Mouse (Mus musculus): ENCODE results near the gene Gtpbp2. TPM values are rescaled to one million over a fixed set of nuclear protein-coding genes. Genes with fewer than 3 reads are reported as not detected.

The Gtpbp2 gene
- polyA plus RNA-seq (2015; fragmentation: Nextera tagmentation; extraction: Ambion mirVana) = 41.4 and 45.4 TPM in 2 replicates

- no peaks in the 10 kb centered on the region for H3K9me3 ChIP-seq
Measured at GRCm38 (mm10) chr17:46160686-46161085, at the start of gene Gtpbp2. TSS of gene Gtpbp2 (plus strand) at chr17:46161032.

DNA sequence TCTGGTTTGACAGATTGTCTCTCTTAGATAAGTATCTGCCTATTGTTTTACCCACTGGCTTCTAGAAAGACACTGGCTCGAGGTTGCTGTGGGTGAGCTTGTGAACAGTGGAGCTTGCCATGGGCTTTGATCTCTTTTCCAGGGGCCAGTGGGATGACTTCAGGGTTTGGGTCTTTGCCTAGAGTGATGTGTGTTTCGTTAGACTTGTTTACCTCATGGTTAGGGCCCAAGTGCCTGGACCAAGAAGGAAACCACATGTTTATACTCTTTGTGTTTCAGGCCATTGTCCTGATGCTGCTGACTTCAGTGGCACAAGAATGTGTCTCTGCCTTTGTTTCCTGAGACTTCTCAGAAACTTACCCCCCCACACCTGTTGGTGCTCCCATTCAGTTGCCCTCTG lies 45.3 kb upstream of the Gtpbp2 start:
- Histone ChIP-seq H3K4me1 (peaks cover 7% of the 10 kb centered on the region), H3K9ac (replicated peaks) (no peak overlapping the region), H3K27ac (replicated peaks) (no peak overlapping the region), H3K9me3 (no peaks in the 10 kb centered on the region), H3K36me3 (peaks cover 30% of the 10 kb centered on the region), H3K27me3 (no peaks in the 10 kb centered on the region), H3K4me2 (replicated peaks) (no peak overlapping the region), H3K4me3 (no peak overlapping the region)
- no peak for ATAC-seq (replicated peaks)
- 74% methylated on average over 2 of the region's 2 CpGs for WGBS

More at GRCm38 (mm10) chr17:46160686-46161085, at the start of gene Gtpbp2:
- H3K4me2 ChIP-seq (replicated peaks) = peak within 1 kb of the TSS; percentile 82
- no peaks in the 10 kb centered on the region for H3K27me3 ChIP-seq
- H3K36me3 ChIP-seq = peaks cover 17% of the 10 kb centered on the region
- 1% methylated on average over 23 of the region's 23 CpGs for WGBS
- H3K9ac ChIP-seq (replicated peaks) = peak within 1 kb of the TSS; percentile 90
- peak; percentile 98 for ATAC-seq (replicated peaks)
- H3K27ac ChIP-seq (replicated peaks) = peak within 1 kb of the TSS; percentile 81
- peaks cover 30% of the 10 kb centered on the region for H3K4me1 ChIP-seq
- H3K4me3 ChIP-seq = peak within 1 kb of the TSS; percentile 90

DNA sequence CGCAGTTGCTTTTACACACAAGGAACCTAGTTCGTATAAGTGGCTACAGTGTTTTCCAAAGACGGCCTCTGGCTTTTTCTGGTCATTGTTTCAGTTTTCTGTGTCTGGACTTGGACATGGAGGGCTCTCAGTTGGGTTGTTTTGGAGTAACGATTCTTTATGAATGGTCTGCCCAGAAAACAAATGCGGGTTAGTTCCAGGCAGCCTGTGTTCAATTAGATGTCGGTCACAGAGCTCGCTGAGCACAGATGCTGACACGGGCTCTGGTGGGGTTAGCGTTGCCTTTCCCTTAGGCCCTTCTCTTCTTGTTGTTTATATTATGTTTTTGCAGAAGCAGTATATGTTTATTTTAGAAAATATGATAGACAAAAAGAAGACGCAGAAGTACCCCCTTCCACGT lies 44.7 kb upstream of the Gtpbp2 start:
- 83% methylated on average over 11 of the region's 11 CpGs for WGBS
- H3K27me3 ChIP-seq = no peaks in the 10 kb centered on the region
- H3K4me2 ChIP-seq (replicated peaks) = no peak overlapping the region
- H3K4me3 ChIP-seq = no peak overlapping the region
- H3K9me3 ChIP-seq = no peaks in the 10 kb centered on the region
- peaks cover 30% of the 10 kb centered on the region for H3K36me3 ChIP-seq
- H3K27ac ChIP-seq (replicated peaks) = no peak overlapping the region
- H3K9ac ChIP-seq (replicated peaks) = no peak overlapping the region
- no peak for ATAC-seq (replicated peaks)
- H3K4me1 ChIP-seq = peaks cover 7% of the 10 kb centered on the region

DNA sequence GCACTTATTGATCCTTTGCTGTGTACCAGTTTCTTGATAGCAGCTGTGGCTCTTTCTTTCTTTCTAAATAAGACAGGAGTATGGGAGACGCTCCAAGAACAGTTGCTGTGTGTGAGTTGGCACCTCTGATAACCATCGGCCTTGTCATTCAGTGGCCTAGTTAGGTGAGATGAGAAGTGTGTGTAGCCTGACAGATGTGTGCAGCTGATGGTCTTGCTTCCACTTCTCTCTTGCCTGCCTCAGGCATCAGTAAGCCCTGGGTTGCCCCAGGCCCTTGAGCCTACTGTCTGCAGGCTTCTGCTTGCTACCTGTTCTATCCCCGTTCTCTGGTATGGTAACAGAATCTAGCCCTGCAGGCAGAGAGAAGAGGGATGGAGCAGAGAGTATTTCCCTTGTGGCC lies 44.0 kb upstream of the Gtpbp2 start:
- WGBS = 93% methylated on average over 3 of the region's 3 CpGs
- no peak overlapping the region for H3K4me2 ChIP-seq (replicated peaks)
- no peaks in the 10 kb centered on the region for H3K9me3 ChIP-seq
- peaks cover under 1% of the 10 kb centered on the region; the same call in 1 of the 2 replicates for H3K4me1 ChIP-seq
- no peak overlapping the region for H3K27ac ChIP-seq (replicated peaks)
- peaks cover 33% of the 10 kb centered on the region for H3K36me3 ChIP-seq
- no peak overlapping the region for H3K9ac ChIP-seq (replicated peaks)
- H3K27me3 ChIP-seq = no peaks in the 10 kb centered on the region
- no peak for ATAC-seq (replicated peaks)
- H3K4me3 ChIP-seq = no peak overlapping the region

GRCm38 (mm10) chr17:46117623-46118422 lies 43.0 kb upstream of the Gtpbp2 start:
- no peak overlapping the region for H3K4me3 ChIP-seq
- no peak overlapping the region for H3K4me2 ChIP-seq (replicated peaks)
- no peak overlapping the region for H3K27ac ChIP-seq (replicated peaks)
- WGBS = 90% methylated on average over 13 of the region's 13 CpGs
- H3K4me1 ChIP-seq = no peaks in the 10 kb centered on the region
- no peak overlapping the region for H3K9ac ChIP-seq (replicated peaks)
- no peaks in the 10 kb centered on the region for H3K27me3 ChIP-seq
- peaks cover 42% of the 10 kb centered on the region for H3K36me3 ChIP-seq
- no peaks in the 10 kb centered on the region for H3K9me3 ChIP-seq
- ATAC-seq (replicated peaks) = no peak

GRCm38 (mm10) chr17:46118423-46118850 lies 42.4 kb upstream of the Gtpbp2 start:
- no peaks in the 10 kb centered on the region for H3K9me3 ChIP-seq
- H3K36me3 ChIP-seq = peaks cover 48% of the 10 kb centered on the region
- WGBS = 73% methylated on average over 4 of the region's 4 CpGs
- H3K4me2 ChIP-seq (replicated peaks) = no peak overlapping the region
- no peak overlapping the region for H3K4me3 ChIP-seq
- ATAC-seq (replicated peaks) = no peak
- H3K27me3 ChIP-seq = no peaks in the 10 kb centered on the region
- H3K27ac ChIP-seq (replicated peaks) = no peak overlapping the region
- H3K9ac ChIP-seq (replicated peaks) = no peak overlapping the region
- no peaks in the 10 kb centered on the region for H3K4me1 ChIP-seq

DNA sequence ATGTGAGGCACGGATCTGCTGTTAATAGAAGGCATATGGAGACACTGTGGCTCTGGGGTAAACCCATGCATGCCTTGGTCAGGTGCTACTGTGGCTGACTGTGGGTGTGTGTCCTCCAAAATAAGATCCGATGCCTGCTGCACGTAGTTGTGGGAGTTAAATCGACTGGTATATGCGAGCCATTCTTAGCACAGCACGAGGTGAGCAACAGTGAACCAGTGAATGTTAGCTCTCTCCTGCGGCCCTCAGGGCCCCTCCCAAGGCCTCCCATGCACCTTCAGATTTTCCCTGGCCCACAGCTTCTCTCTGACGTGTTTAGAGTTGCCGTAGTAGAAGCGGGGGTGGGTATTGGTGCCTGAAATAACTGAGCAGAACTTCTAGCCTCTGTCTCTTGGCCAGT lies 41.2 kb upstream of the Gtpbp2 start:
- Histone ChIP-seq H3K36me3 (peaks cover 60% of the 10 kb centered on the region), H3K4me3 (no peak overlapping the region), H3K4me1 (no peaks in the 10 kb centered on the region), H3K4me2 (replicated peaks) (no peak overlapping the region), H3K27ac (replicated peaks) (no peak overlapping the region), H3K9ac (replicated peaks) (no peak overlapping the region), H3K27me3 (no peaks in the 10 kb centered on the region), H3K9me3 (no peaks in the 10 kb centered on the region)
- 93% methylated on average over 10 of the region's 10 CpGs for WGBS
- no peak for ATAC-seq (replicated peaks)

GRCm38 (mm10) chr17:46122791-46123190 lies 38.0 kb upstream of the Gtpbp2 start:
- Histone ChIP-seq H3K27me3 (no peaks in the 10 kb centered on the region), H3K4me3 (no peak overlapping the region), H3K36me3 (peaks cover 86% of the 10 kb centered on the region), H3K9ac (replicated peaks) (no peak overlapping the region), H3K4me1 (no peaks in the 10 kb centered on the region), H3K9me3 (no peaks in the 10 kb centered on the region), H3K4me2 (replicated peaks) (no peak overlapping the region), H3K27ac (replicated peaks) (no peak overlapping the region)
- over 99% methylated on average over 4 of the region's 4 CpGs for WGBS
- no peak for ATAC-seq (replicated peaks)

- Histone ChIP-seq H3K4me2 (replicated peaks) (no peak overlapping the region), H3K9ac (replicated peaks) (no peak overlapping the region), H3K36me3 (peaks cover 87% of the 10 kb centered on the region), H3K4me3 (no peak overlapping the region), H3K27ac (replicated peaks) (no peak overlapping the region), H3K9me3 (no peaks in the 10 kb centered on the region), H3K4me1 (no peaks in the 10 kb centered on the region), H3K27me3 (no peaks in the 10 kb centered on the region)
- WGBS = 94% methylated on average over 4 of the region's 4 CpGs
- no peak for ATAC-seq (replicated peaks)
Measured at GRCm38 (mm10) chr17:46123285-46123684, 37.5 kb upstream of the Gtpbp2 start.

DNA sequence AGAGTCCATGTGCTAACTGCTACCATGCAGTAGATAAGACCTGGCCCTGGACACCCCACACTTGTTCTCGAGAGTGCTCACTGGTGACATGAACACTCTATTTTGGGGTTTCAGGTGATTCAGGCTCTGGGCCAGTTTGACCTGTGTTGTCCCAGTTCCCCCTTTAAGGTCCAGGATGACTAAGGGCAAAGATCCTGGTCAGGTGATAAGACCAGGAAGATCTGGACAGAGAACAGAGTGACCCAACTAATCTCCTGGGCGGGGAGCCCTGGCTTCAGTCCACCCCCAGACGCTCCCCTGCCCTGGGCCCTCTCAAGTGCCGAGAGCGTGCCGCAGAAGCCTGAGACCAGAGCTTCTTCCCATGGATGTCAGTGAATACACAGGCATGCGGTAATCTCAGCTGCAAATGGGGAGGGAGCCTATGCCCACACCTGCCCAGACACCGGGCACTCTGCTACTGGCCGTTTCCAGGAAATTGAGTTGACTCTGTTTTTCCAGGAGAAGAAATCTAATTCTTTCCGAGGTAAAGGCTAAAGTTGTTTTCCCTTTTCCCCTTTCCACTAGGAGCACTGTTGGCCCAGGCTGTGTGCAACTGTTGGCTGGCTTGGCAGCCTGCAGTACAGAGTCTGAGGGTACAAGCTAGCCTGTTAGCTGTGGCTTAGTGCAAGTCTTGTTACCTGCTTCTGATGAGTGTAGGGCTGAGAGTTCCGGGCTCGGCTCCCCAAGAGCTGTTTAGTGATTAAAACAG lies 36.7 kb upstream of the Gtpbp2 start:
- no peak overlapping the region for H3K4me2 ChIP-seq (replicated peaks)
- peaks cover 88% of the 10 kb centered on the region for H3K36me3 ChIP-seq
- H3K4me3 ChIP-seq = no peak overlapping the region
- 94% methylated on average over 12 of the region's 12 CpGs for WGBS
- no peaks in the 10 kb centered on the region for H3K9me3 ChIP-seq
- no peaks in the 10 kb centered on the region for H3K4me1 ChIP-seq
- H3K27ac ChIP-seq (replicated peaks) = no peak overlapping the region
- no peak overlapping the region for H3K9ac ChIP-seq (replicated peaks)
- no peaks in the 10 kb centered on the region for H3K27me3 ChIP-seq
- no peak for ATAC-seq (replicated peaks)

- H3K27ac ChIP-seq (replicated peaks) = no peak overlapping the region
Measured at GRCm38 (mm10) chr17:46126608-46127007, 34.2 kb upstream of the Gtpbp2 start.

GRCm38 (mm10) chr17:46127814-46128493 lies 32.9 kb upstream of the Gtpbp2 start:
- no peaks in the 10 kb centered on the region for H3K9me3 ChIP-seq
- 81% methylated on average over 6 of the region's 6 CpGs for WGBS
- ATAC-seq (replicated peaks) = no peak
- no peak overlapping the region; the same call in 1 of the 2 replicates for H3K27ac ChIP-seq (replicated peaks)
- H3K4me1 ChIP-seq = no peaks in the 10 kb centered on the region
- no peak overlapping the region for H3K9ac ChIP-seq (replicated peaks)
- H3K27me3 ChIP-seq = no peaks in the 10 kb centered on the region
- H3K4me3 ChIP-seq = no peak overlapping the region
- H3K4me2 ChIP-seq (replicated peaks) = no peak overlapping the region
- peaks cover 72% of the 10 kb centered on the region for H3K36me3 ChIP-seq

More at GRCm38 (mm10) chr17:46126608-46127007, 34.2 kb upstream of the Gtpbp2 start:
- Histone ChIP-seq H3K36me3 (peaks cover 86% of the 10 kb centered on the region), H3K4me1 (no peaks in the 10 kb centered on the region), H3K9ac (replicated peaks) (no peak overlapping the region), H3K9me3 (no peaks in the 10 kb centered on the region), H3K4me2 (replicated peaks) (no peak overlapping the region), H3K4me3 (no peak overlapping the region), H3K27me3 (no peaks in the 10 kb centered on the region)
- WGBS = 90% methylated on average over 6 of the region's 6 CpGs
- no peak for ATAC-seq (replicated peaks)
